Mouse (Mus musculus): ENCODE measurements around the gene Pkn1.

GRCm38 (mm10) chr8:83721405-83722025 lies 22.5 kb upstream of the Pkn1 start:
- TF ChIP-seq GATA1 (IDR thresholded peaks at IDR 0.05; ENCODE audit: borderline replicate concordance, low read length) = no peak
- TF ChIP-seq CTCF (IDR thresholded peaks at IDR 0.05; ENCODE audit: low read depth, low read length) = no peak
